Mouse (Mus musculus): ENCODE results near the gene Dag1. TPM values are rescaled to one million over a fixed set of nuclear protein-coding genes. Genes with fewer than 3 reads are reported as not detected.
"Not testable (repeated sequence)": the region's sequence is repeated elsewhere in the genome, so short reads cannot be mapped to it uniquely, and the experiment has no call there.

The Dag1 gene
- polyA plus RNA-seq, 1 experiment from 2014 or later: 86.6 TPM

GRCm38 (mm10) chr9:108290016-108290750, 26.4 kb upstream of the Dag1 start, which contains the start of gene Nicn1:
Nicn1 (plus strand) TSS chr9:108290429.
- H3K9me3 ChIP-seq: no peaks in the 10 kb centered on the region
- peak within 1 kb of the TSS; percentile 57 for H3K4me3 ChIP-seq
- H3K4me1 ChIP-seq: peaks cover 4% of the 10 kb centered on the region
- WGBS: under 1% methylated on average over 32 of the region's 32 CpGs
- no peaks in the 10 kb centered on the region for H3K27me3 ChIP-seq
- peak within 1 kb of the TSS; percentile 83 for H3K27ac ChIP-seq
- H3K9ac ChIP-seq: peak within 1 kb of the TSS; percentile 47
- peak; percentile 97 for ATAC-seq (ENCODE audit: insufficient number of reproducible peaks, low FRiP score, low TSS enrichment, low read depth)
- H3K4me2 ChIP-seq: peak within 1 kb of the TSS; percentile 54
- H3K36me3 ChIP-seq: peaks cover 19% of the 10 kb centered on the region

DNA sequence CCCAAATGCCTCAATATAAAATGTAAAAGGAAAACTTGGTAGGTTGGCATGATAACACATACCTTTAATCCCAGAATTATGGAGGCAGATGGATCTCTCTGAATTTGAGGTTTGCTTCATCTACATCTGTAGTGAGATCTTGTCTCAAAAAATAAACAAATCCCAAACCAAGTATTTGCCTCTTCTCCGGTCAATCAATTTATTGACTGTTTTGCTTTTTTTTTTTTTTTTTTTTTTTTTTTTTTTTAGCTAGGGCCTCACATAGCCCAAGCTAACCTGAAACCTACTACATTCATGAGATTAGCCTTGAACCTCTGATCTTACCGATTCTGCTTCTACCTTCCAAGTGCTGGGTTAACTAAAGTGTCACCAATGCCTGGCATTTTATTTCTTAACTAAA, 25.6 kb upstream of the Dag1 start:
- Histone ChIP-seq H3K9ac (no peak overlapping the region), H3K36me3 (peaks cover 10% of the 10 kb centered on the region), H3K9me3 (no peaks in the 10 kb centered on the region), H3K27ac (no peak overlapping the region), H3K4me2 (no peak overlapping the region), H3K4me3 (peak overlapping the region; percentile 57; the same call in 1 of the 2 replicates), H3K27me3 (no peaks in the 10 kb centered on the region), H3K4me1 (peaks cover 4% of the 10 kb centered on the region)
- 68% methylated on average over 2 of the region's 2 CpGs for WGBS
- no peak for ATAC-seq (ENCODE audit: insufficient number of reproducible peaks, low FRiP score, low TSS enrichment, low read depth)

DNA sequence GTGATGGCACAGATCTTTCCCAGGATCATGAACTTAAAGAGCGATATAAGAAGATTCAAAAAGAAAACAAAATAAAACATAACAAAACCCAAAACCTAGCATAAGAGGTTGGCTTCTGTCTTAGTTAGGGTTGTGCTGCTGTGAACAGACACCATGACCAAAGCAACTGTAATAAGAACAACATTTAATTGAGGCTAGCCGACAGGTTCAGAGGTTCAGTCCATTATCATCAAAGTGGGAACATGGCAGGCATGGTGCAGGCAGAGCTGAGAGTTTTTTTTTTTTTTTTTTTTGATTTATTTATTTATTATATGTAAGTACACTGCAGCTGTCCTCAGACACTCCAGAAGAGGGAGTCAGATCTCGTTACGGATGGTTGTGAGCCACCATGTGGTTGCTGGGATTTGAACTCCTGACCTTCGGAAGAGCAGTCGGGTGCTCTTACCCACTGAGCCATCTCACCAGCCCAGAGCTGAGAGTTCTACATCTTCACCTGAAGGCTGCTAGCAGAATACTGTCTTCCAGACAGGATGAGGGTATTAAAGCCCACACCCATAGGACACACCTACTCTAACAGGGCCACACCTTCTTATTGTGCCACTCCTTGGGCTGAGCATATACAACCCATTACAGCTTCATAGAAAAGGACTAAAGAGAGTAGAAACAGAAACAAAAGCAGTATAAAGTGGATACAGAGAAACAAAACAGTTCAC, 23.9 kb upstream of the Dag1 start:
- H3K4me3 ChIP-seq; H3K27ac ChIP-seq; ATAC-seq (ENCODE audit: insufficient number of reproducible peaks, low FRiP score, low TSS enrichment, low read depth); H3K36me3 ChIP-seq; H3K27me3 ChIP-seq; H3K9me3 ChIP-seq; H3K9ac ChIP-seq; H3K4me2 ChIP-seq; H3K4me1 ChIP-seq: not testable (repeated sequence)
- 81% methylated on average over 6 of the region's 6 CpGs for WGBS

DNA sequence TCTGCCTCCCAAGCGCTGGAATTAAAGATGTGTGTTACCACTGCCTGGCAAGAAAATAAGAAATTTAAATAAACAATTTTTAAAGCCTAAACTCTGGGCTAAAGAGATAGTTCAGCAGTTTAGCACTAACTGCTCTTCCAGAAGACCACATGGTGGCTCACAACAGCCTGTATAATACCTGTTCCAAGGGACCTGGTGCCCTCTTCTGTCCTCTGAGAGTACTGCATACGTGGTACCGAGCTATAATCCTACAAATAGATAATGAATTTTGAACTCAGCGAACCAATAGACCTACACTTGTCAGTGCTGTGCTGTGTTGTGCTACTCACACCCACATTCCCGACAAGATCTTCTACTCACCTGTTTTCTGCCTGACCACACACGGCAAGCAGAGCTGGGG, 20.7 kb upstream of the Dag1 start:
- whole genome bisulfite sequencing: 12% methylated on average over 6 of the region's 6 CpGs
- Histone ChIP-seq H3K27ac (no peak overlapping the region), H3K9me3 (no peaks in the 10 kb centered on the region), H3K27me3 (no peaks in the 10 kb centered on the region), H3K4me1 (peaks cover 8% of the 10 kb centered on the region; the same call in 1 of the 2 replicates), H3K4me2 (no peak overlapping the region), H3K4me3 (no peak overlapping the region), H3K9ac (no peak overlapping the region), H3K36me3 (no peaks in the 10 kb centered on the region)
- peak; percentile 62; the same call in 1 of the 2 replicates for ATAC-seq (ENCODE audit: insufficient number of reproducible peaks, low FRiP score, low TSS enrichment, low read depth)

DNA sequence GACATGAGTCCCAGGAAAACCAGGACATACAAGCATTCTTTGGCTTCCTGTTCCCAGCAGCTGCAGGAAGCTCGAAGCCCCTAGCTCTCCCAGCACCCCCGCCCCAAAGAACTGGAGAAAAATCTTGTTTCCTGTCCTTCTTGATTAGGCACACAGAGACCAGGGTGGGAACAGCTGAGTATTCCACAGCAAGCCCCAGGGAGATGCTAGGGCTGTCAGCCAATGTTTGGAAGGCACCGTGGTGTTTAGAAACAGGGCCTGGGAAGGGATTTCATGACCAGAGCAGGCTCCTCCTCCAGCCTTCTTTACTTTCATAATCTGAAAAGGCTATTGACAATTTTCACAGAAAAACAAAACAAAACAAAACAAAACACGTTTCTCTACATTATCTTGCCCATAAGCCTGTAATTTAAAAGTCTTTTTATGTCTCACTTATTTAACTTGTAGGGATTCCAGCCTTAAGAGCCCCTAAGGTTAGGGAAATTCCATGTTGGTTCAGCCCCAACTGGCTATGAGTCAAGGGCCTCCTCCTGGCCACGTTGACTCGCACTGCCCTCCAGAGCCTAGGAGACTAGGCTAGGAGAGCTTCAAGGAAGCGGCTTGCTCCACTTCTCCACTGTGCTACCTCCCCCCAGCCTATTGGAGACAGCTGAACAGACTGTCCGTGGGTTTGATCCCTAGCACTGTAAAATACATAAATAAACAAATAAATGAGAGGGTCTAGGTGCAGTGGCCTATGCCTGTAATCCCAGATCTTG, 16.5 kb upstream of the Dag1 start:
- Histone ChIP-seq H3K36me3 (no peaks in the 10 kb centered on the region), H3K4me2 (no peak overlapping the region), H3K27ac (peak overlapping the region; percentile 65), H3K27me3 (no peaks in the 10 kb centered on the region), H3K9ac (no peak overlapping the region), H3K9me3 (no peaks in the 10 kb centered on the region), H3K4me3 (no peak overlapping the region), H3K4me1 (peaks cover 8% of the 10 kb centered on the region; the same call in 1 of the 2 replicates)
- ATAC-seq (ENCODE audit: insufficient number of reproducible peaks, low FRiP score, low TSS enrichment, low read depth): peak; percentile 80; the same call in 1 of the 2 replicates
- 27% methylated on average over 8 of the region's 8 CpGs for WGBS

- H3K4me2 ChIP-seq: no peak overlapping the region
- H3K36me3 ChIP-seq: no peaks in the 10 kb centered on the region
- no peaks in the 10 kb centered on the region for H3K9me3 ChIP-seq
- peaks cover 14% of the 10 kb centered on the region; the same call in 1 of the 2 replicates for H3K4me1 ChIP-seq
- H3K4me3 ChIP-seq: no peak overlapping the region
- no peak for ATAC-seq (ENCODE audit: insufficient number of reproducible peaks, low FRiP score, low TSS enrichment, low read depth)
- no peaks in the 10 kb centered on the region for H3K27me3 ChIP-seq
- no peak overlapping the region for H3K9ac ChIP-seq
- WGBS: 73% methylated on average over 10 of the region's 10 CpGs
- H3K27ac ChIP-seq: no peak overlapping the region
Observed at GRCm38 (mm10) chr9:108278697-108279450, 15.1 kb upstream of the Dag1 start.

DNA sequence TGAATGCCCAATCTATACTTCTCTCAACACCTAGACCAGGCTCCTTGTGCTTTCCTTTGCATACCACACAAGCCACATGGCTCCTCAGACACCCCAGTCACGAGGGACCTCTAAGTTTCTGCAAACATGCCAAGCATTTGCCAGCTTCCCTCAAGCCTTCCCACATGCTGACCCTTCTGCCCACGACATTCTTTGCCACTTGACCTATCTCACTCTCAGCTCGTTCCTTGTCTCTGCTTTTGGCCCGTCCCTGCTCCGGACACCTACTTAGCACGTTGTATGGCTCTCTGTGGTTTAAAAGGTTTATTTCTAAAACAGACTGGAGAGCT, 11.5 kb upstream of the Dag1 start:
- no peak overlapping the region for H3K4me3 ChIP-seq
- no peak for ATAC-seq (ENCODE audit: insufficient number of reproducible peaks, low FRiP score, low TSS enrichment, low read depth)
- peaks cover 20% of the 10 kb centered on the region for H3K4me1 ChIP-seq
- H3K27me3 ChIP-seq: no peaks in the 10 kb centered on the region
- WGBS: 52% methylated on average over 6 of the region's 6 CpGs
- H3K9ac ChIP-seq: no peak overlapping the region
- H3K36me3 ChIP-seq: no peaks in the 10 kb centered on the region
- no peaks in the 10 kb centered on the region for H3K9me3 ChIP-seq
- H3K27ac ChIP-seq: no peak overlapping the region
- H3K4me2 ChIP-seq: no peak overlapping the region

DNA sequence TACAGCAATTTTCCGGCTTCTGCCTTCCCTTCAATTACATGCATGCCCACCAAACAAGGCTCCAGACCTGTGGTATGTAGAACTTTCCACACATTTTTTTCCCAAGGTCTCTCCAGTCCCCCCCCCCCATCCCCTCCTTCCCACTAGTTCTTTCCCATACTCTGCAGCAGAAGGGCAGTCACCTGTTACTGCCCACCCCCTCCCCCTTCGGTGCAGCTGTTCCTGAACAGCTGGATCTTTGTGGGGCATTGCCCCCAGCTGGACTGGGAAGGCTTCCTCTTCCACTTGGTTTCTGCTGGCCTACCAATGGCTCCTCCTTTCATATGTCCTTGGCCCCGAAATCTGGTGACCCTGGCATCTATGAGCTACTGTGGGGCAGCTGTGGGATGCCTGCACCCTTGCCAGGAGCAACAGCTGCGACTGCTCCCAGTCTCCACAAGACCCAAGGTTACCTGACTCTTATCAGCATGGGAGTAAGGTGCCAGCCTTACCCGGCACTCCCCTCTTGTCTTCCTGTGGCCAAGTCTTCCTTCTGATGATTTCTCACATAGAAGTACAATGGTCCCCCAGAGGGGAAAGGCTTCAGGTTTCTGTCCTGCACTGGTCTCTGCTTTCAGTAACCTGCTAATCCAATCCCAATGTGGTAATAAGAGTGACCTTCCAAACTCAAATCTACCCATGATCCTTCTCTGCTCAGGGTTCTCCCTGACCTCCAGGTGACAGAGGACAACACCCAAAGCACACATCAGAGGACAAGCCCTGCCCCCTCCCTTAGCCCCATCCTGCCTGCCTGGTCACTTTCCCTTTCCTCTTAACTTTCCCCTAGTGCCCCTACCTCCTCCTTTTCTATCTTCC, 10.9 kb upstream of the Dag1 start:
- H3K36me3 ChIP-seq: no peaks in the 10 kb centered on the region
- 62% methylated on average over 5 of the region's 5 CpGs for whole genome bisulfite sequencing
- H3K27ac ChIP-seq: no peak overlapping the region
- no peaks in the 10 kb centered on the region for H3K9me3 ChIP-seq
- peaks cover 16% of the 10 kb centered on the region for H3K4me1 ChIP-seq
- ATAC-seq (ENCODE audit: insufficient number of reproducible peaks, low FRiP score, low TSS enrichment, low read depth): no peak
- H3K4me2 ChIP-seq: no peak overlapping the region
- no peak overlapping the region for H3K9ac ChIP-seq
- H3K27me3 ChIP-seq: no peaks in the 10 kb centered on the region
- no peak overlapping the region for H3K4me3 ChIP-seq

- Histone ChIP-seq H3K9ac (no peak overlapping the region), H3K9me3 (no peaks in the 10 kb centered on the region), H3K36me3 (no peaks in the 10 kb centered on the region), H3K4me2 (no peak overlapping the region), H3K4me3 (no peak overlapping the region), H3K4me1 (peaks cover 16% of the 10 kb centered on the region), H3K27ac (0 out of 2 replicates have a peak overlapping the region, but pooled peaks have one; percentile 18), H3K27me3 (no peaks in the 10 kb centered on the region)
- 62% methylated on average over 4 of the region's 4 CpGs for WGBS
- no peak for ATAC-seq (ENCODE audit: insufficient number of reproducible peaks, low FRiP score, low TSS enrichment, low read depth)
Observed at GRCm38 (mm10) chr9:108273485-108273884, 9.7 kb upstream of the Dag1 start.

GRCm38 (mm10) chr9:108272691-108273090, 8.9 kb upstream of the Dag1 start:
- 55% methylated on average over 5 of the region's 5 CpGs for WGBS
- Histone ChIP-seq H3K9me3 (no peaks in the 10 kb centered on the region), H3K27ac (peak overlapping the region; percentile 47; the same call in 1 of the 2 replicates), H3K27me3 (no peaks in the 10 kb centered on the region), H3K9ac (no peak overlapping the region), H3K36me3 (no peaks in the 10 kb centered on the region), H3K4me2 (no peak overlapping the region), H3K4me3 (no peak overlapping the region), H3K4me1 (peaks cover 16% of the 10 kb centered on the region)
- no peak for ATAC-seq (ENCODE audit: insufficient number of reproducible peaks, low FRiP score, low TSS enrichment, low read depth)

DNA sequence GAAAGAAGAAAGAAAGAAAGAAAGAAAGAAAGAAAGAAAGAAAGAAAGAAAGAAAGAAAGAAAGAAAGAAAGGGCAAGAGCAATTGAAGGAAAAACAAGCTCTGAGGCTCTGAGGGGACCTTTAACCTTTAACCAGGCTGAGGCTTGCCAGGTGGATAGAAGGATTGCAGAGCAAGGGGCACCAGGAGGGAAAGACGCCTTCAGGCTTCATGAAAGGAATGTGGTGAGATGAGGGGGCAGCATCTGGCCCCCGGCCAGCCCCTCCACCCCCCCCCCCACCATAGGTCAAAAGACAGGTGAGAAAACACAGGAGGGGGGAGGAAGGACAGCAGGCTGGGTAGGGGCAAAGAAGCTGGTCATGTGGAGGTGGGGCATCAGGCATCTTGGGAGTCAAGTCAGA, 8.2 kb upstream of the Dag1 start:
- H3K4me1 ChIP-seq: peaks cover 16% of the 10 kb centered on the region
- H3K27ac ChIP-seq: peak overlapping the region; percentile 47; the same call in 1 of the 2 replicates
- H3K36me3 ChIP-seq: no peaks in the 10 kb centered on the region
- WGBS: 26% methylated on average over 2 of the region's 2 CpGs
- H3K9ac ChIP-seq: no peak overlapping the region
- H3K4me3 ChIP-seq: no peak overlapping the region
- H3K9me3 ChIP-seq: no peaks in the 10 kb centered on the region
- ATAC-seq (ENCODE audit: insufficient number of reproducible peaks, low FRiP score, low TSS enrichment, low read depth): no peak
- no peak overlapping the region for H3K4me2 ChIP-seq
- H3K27me3 ChIP-seq: no peaks in the 10 kb centered on the region
